Mouse (Mus musculus): ENCODE data around the gene Nmnat2.
A peak's percentile ranks its signal among the peaks of the same experiment; 100 is the strongest.

Gene Nmnat2

GRCm38 (mm10) chr1:152983416-152983815 is 28.6 kb downstream of the Nmnat2 start:
- no peak for DNase-seq (ENCODE audit: low spot score in 2 of 2)

- no peak for DNase-seq (ENCODE audit: low spot score in 2 of 2)
Observed at GRCm38 (mm10) chr1:152986981-152987380, 32.2 kb downstream of the Nmnat2 start.

- no peak for DNase-seq (ENCODE audit: low spot score in 2 of 2)
Observed at GRCm38 (mm10) chr1:152990067-152990466, 35.3 kb downstream of the Nmnat2 start.

GRCm38 (mm10) chr1:152992271-152993134 is 37.7 kb downstream of the Nmnat2 start:
- DNase-seq (ENCODE audit: low spot score in 2 of 2), result no peak

- no peak for DNase-seq (ENCODE audit: low spot score in 2 of 2)
Observed at GRCm38 (mm10) chr1:152993803-152994202, 39.0 kb downstream of the Nmnat2 start.

GRCm38 (mm10) chr1:152999983-153000382 is 45.2 kb downstream of the Nmnat2 start:
- no peak for DNase-seq (ENCODE audit: low spot score in 2 of 2)

- no peak for DNase-seq (ENCODE audit: low spot score in 2 of 2)
Observed at GRCm38 (mm10) chr1:153000486-153001228, 45.9 kb downstream of the Nmnat2 start.

GRCm38 (mm10) chr1:153002295-153003050 is 47.7 kb downstream of the Nmnat2 start:
- DNase-seq (ENCODE audit: low spot score in 2 of 2), result no peak

GRCm38 (mm10) chr1:153004472-153004871 is 49.7 kb downstream of the Nmnat2 start:
- no peak for DNase-seq (ENCODE audit: low spot score in 2 of 2)

GRCm38 (mm10) chr1:153006054-153006453 is 51.3 kb downstream of the Nmnat2 start:
- no peak for DNase-seq (ENCODE audit: low spot score in 2 of 2)

GRCm38 (mm10) chr1:153006761-153007160 is 52.0 kb downstream of the Nmnat2 start:
- no peak for DNase-seq (ENCODE audit: low spot score in 2 of 2)

- DNase-seq (ENCODE audit: low spot score in 2 of 2), result no peak
Observed at GRCm38 (mm10) chr1:153007292-153007691, 52.5 kb downstream of the Nmnat2 start.

- no peak for DNase-seq (ENCODE audit: low spot score in 2 of 2)
Observed at GRCm38 (mm10) chr1:153007824-153008223, 53.0 kb downstream of the Nmnat2 start.

- no peak for DNase-seq (ENCODE audit: low spot score in 2 of 2)
Observed at GRCm38 (mm10) chr1:153009338-153009737, 54.5 kb downstream of the Nmnat2 start.

- no peak for DNase-seq (ENCODE audit: low spot score in 2 of 2)
Observed at GRCm38 (mm10) chr1:153010353-153011351, 55.9 kb downstream of the Nmnat2 start.

GRCm38 (mm10) chr1:153011544-153011943 is 56.8 kb downstream of the Nmnat2 start:
- DNase-seq (ENCODE audit: low spot score in 2 of 2), result no peak

- no peak for DNase-seq (ENCODE audit: low spot score in 2 of 2)
Observed at GRCm38 (mm10) chr1:153013541-153014288, 58.9 kb downstream of the Nmnat2 start.

GRCm38 (mm10) chr1:153014431-153015186 is 59.8 kb downstream of the Nmnat2 start:
- peak in 1 of 2 experiments; percentile 2 for DNase-seq (ENCODE audit: low spot score in 2 of 2)

- no peak for DNase-seq (ENCODE audit: low spot score in 2 of 2)
Observed at GRCm38 (mm10) chr1:153016465-153017163, 61.8 kb downstream of the Nmnat2 start.

Measured in spleen, postnatal 36 days (tissue).